Mouse (Mus musculus) forebrain, embryonic 14.5 days (tissue): Measurements from ENCODE around the gene Ntm. TPM values are rescaled to one million over a fixed set of nuclear protein-coding genes. Genes with fewer than 3 reads are reported as not detected.
A peak's percentile ranks its signal among the peaks of the same experiment; 100 is the strongest.

Experiments
- ATAC-seq: fragments of 200-750 bp; cut with Nextera tagmentation; 2 replicates; pipeline ENCODE4 v1.8.0; 2017; ENCODE audit warnings: mild to moderate bottlenecking, moderate library complexity
- DNase-seq: peaks from one replicate; pipeline ENCODE4 v3.0.0-alpha.2; 2015; ENCODE audit warnings: low spot score
- H3K27ac ChIP-seq: fragments of 300-500 bp; sonication (generic); 2 replicates; pipeline ENCODE4 v1.5.1; 2014; ENCODE audit warnings: low read depth, mild to moderate bottlenecking, control low read depth, low read length, moderate library complexity
- H3K27me3 ChIP-seq: fragments of 300-500 bp; sonication (generic); replicated peaks from 2 replicates; pipeline ENCODE4 v1.6.1; 2014; ENCODE audit warnings: low read length, control low read depth, mixed read lengths; ENCODE audit not compliant: control insufficient read depth, insufficient read depth
- H3K36me3 ChIP-seq: fragments of 300-500 bp; sonication (generic); 2 replicates; pipeline ENCODE4 v1.6.1; 2014; ENCODE audit warnings: low read length, control low read depth; ENCODE audit not compliant: control insufficient read depth, insufficient read depth
- H3K4me1 ChIP-seq: fragments of 300-500 bp; sonication (generic); 2 replicates; pipeline ENCODE4 v1.6.1; 2014; ENCODE audit warnings: antibody characterized with exemption, low read length, control low read depth; ENCODE audit not compliant: control insufficient read depth, insufficient read depth
- H3K4me2 ChIP-seq: fragments of 300-500 bp; sonication (generic); 2 replicates; pipeline ENCODE4 v1.6.1; 2014; ENCODE audit warnings: mild to moderate bottlenecking, control low read depth, low read length
- H3K4me3 ChIP-seq: fragments of 300-500 bp; sonication (generic); 2 replicates; pipeline ENCODE4 v1.5.1; 2014; ENCODE audit warnings: low read depth, low read length, control low read depth
- H3K9ac ChIP-seq: fragments of 300-500 bp; sonication (generic); 2 replicates; pipeline ENCODE4 v1.6.1; 2014; ENCODE audit warnings: mild to moderate bottlenecking, low read length, control low read depth, moderate library complexity
- H3K9me3 ChIP-seq: fragments of 300-500 bp; sonication (generic); replicated peaks from 2 replicates; pipeline ENCODE4 v1.6.1; 2016; ENCODE audit warnings: low read length, control low read depth, mixed read lengths; ENCODE audit not compliant: control insufficient read depth
- WGBS: fragments of 180-500 bp; shearing (Covaris S2); extraction: QIAGEN DNeasy Blood & Tissue Kit; methylation state at CpG from one replicate; pipeline ENCODE4 v1.1.7; 2014; 5-methylcytosine and 5-hydroxymethylcytosine counted together
- polyA plus RNA-seq: library from polyadenylated mRNA; unstranded; fragments of >200 nt; fragmentation: Nextera tagmentation; extraction: Ambion mirVana; gene quantifications from 2 replicates; pipeline ENCODE4 v1.2.1, GENCODE M21; 2014

Gene Ntm
- polyA plus RNA-seq, 1 experiment from 2014 or later, result 72.9 TPM

GRCm38 (mm10) chr9:29736031-29736430 lies 226.9 kb downstream of the Ntm start:
- Histone ChIP-seq H3K4me2 (no peak overlapping the region), H3K27me3 (no peaks in the 10 kb centered on the region), H3K9ac (no peak overlapping the region), H3K4me3 (no peak overlapping the region), H3K9me3 (no peaks in the 10 kb centered on the region), H3K4me1 (no peaks in the 10 kb centered on the region), H3K27ac (no peak overlapping the region), H3K36me3 (no peaks in the 10 kb centered on the region)
- WGBS, result 47% methylated on average over 3 of the region's 3 CpGs
- no peak for ATAC-seq
- no peak for DNase-seq

- no peaks in the 10 kb centered on the region for H3K36me3 ChIP-seq
- no peak overlapping the region for H3K27ac ChIP-seq
- no peaks in the 10 kb centered on the region for H3K9me3 ChIP-seq
- ATAC-seq, result peak; percentile 52
- H3K4me1 ChIP-seq, result peaks cover 5% of the 10 kb centered on the region; the same call in 1 of the 2 replicates
- no peaks in the 10 kb centered on the region for H3K27me3 ChIP-seq
- no peak overlapping the region for H3K4me3 ChIP-seq
- WGBS, result 56% methylated on average over 3 of the region's 3 CpGs
- H3K9ac ChIP-seq, result no peak overlapping the region
- no peak overlapping the region for H3K4me2 ChIP-seq
- DNase-seq, result peak; percentile 71
Observed at GRCm38 (mm10) chr9:29732895-29733294, 230.0 kb downstream of the Ntm start.

DNA sequence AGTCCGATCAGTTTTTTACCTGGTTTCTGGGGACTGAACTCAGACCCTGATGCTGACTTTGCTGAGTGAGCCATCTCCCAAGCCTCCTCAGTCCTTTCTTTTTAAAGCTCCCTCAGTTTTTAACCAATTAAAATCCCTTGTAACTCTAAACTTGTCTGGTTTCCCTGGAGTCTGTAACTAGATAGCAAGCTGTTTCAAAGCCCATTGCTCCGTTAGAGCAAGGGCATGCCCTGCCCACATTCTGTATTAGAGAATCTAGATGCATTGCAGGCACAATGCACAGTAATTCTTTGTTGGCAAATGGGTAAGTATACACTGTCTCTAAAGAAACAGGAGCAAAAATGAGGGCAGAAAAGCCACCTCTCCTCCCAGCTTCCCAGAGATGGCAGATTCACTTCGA lies 231.3 kb downstream of the Ntm start:
- no peaks in the 10 kb centered on the region for H3K27me3 ChIP-seq

DNA sequence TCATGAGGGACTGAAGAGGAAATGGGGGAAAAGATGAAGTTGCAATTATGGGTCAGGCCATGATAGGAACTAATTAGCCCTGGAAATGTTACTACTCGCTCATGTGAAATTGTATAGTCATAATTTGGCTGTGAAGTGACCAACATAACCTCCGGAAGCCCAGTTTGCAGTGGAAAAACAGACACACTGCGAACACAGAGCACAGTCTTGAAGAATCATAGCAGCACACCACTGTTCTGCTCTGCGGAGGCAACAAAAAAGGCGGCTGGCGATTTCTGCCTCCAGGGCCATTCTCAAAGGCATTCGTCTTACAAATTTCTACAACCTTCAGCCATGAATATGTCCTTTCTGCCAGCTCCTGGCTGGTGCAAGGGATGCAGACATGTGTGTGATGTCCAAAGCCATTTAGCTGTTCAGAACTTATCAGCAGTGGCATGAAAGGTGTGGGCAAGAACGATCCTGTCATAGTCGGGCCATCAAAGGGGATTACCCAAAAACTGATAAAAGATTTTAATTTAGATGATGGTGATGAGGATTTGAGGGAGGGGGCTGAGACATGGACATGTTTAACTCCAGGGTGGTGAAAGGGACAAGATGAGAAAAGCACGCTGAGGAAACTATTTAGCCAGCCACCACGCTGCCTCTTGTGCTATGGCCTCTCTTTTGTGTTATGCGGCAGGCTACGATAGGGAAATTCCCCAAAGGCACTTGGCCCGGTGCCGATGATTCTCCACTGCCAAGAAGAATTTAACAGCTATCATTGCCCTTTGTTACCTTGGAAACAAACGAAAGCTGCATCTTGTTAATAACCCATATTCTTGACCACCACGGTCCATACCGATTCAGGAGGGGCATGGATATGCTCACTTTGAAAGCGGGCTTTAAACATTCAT lies 235.2 kb downstream of the Ntm start:
- Histone ChIP-seq H3K36me3 (no peaks in the 10 kb centered on the region), H3K27ac (no peak overlapping the region), H3K4me1 (peaks cover 9% of the 10 kb centered on the region; the same call in 1 of the 2 replicates), H3K4me3 (no peak overlapping the region), H3K4me2 (no peak overlapping the region), H3K9me3 (no peaks in the 10 kb centered on the region), H3K9ac (no peak overlapping the region), H3K27me3 (no peaks in the 10 kb centered on the region)
- WGBS, result 59% methylated on average over 19 of the region's 19 CpGs
- DNase-seq (peak; percentile 64), ATAC-seq (no peak)

More for the DNA sequence above, 231.3 kb downstream of the Ntm start:
- Histone ChIP-seq H3K27ac (no peak overlapping the region), H3K9ac (no peak overlapping the region), H3K4me2 (no peak overlapping the region), H3K4me1 (peaks cover 9% of the 10 kb centered on the region; the same call in 1 of the 2 replicates), H3K9me3 (no peaks in the 10 kb centered on the region), H3K36me3 (no peaks in the 10 kb centered on the region), H3K4me3 (no peak overlapping the region)
- no peak for ATAC-seq
- DNase-seq, result no peak
- WGBS, result 64% methylated on average over 3 of the region's 3 CpGs

GRCm38 (mm10) chr9:29721461-29721860 lies 241.5 kb downstream of the Ntm start:
- 0 out of 2 replicates have a peak, but pooled peaks cover 4% of the 10 kb centered on the region for H3K4me1 ChIP-seq
- no peak for ATAC-seq
- 3% methylated on average over 1 of the region's 1 CpGs for WGBS
- H3K27me3 ChIP-seq, result no peaks in the 10 kb centered on the region
- H3K4me2 ChIP-seq, result no peak overlapping the region
- no peak overlapping the region for H3K9ac ChIP-seq
- H3K27ac ChIP-seq, result no peak overlapping the region
- no peak overlapping the region for H3K4me3 ChIP-seq
- no peaks in the 10 kb centered on the region for H3K36me3 ChIP-seq
- no peak for DNase-seq
- no peaks in the 10 kb centered on the region for H3K9me3 ChIP-seq

- Histone ChIP-seq H3K27ac (no peak overlapping the region), H3K9me3 (no peaks in the 10 kb centered on the region), H3K27me3 (no peaks in the 10 kb centered on the region), H3K4me1 (0 out of 2 replicates have a peak, but pooled peaks cover 4% of the 10 kb centered on the region), H3K36me3 (no peaks in the 10 kb centered on the region), H3K4me2 (no peak overlapping the region), H3K9ac (no peak overlapping the region), H3K4me3 (no peak overlapping the region)
- ATAC-seq, result no peak
- DNase-seq, result peak; percentile 43
- 40% methylated on average over 2 of the region's 2 CpGs for WGBS
Observed at GRCm38 (mm10) chr9:29716795-29717194, 246.1 kb downstream of the Ntm start.

DNA sequence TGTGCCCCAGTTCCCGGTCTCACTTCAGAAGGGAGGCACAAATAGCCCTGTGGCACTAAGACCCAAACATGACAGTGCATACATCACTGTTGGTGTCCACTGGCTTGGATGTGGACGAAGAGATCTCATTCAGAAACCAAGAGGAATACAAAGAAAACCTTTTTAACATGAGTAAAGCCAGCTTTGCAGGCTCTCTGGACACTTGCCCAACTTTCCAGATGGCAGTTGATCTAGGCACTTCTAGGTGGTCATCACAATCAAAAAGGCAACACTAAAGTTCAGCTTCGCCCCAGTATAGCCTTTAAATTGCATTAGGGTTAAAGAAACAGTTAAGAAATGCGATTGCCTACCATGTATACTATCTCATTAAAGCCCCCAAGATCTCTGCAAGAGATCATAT lies 264.7 kb downstream of the Ntm start:
- no peaks in the 10 kb centered on the region for H3K27me3 ChIP-seq
- H3K4me2 ChIP-seq, result no peak overlapping the region
- 85% methylated on average over 4 of the region's 4 CpGs for WGBS
- no peak overlapping the region for H3K27ac ChIP-seq
- no peaks in the 10 kb centered on the region for H3K36me3 ChIP-seq
- no peak for ATAC-seq
- no peak overlapping the region for H3K4me3 ChIP-seq
- H3K9me3 ChIP-seq, result no peaks in the 10 kb centered on the region
- no peak overlapping the region for H3K9ac ChIP-seq
- no peaks in the 10 kb centered on the region for H3K4me1 ChIP-seq
- no peak for DNase-seq

DNA sequence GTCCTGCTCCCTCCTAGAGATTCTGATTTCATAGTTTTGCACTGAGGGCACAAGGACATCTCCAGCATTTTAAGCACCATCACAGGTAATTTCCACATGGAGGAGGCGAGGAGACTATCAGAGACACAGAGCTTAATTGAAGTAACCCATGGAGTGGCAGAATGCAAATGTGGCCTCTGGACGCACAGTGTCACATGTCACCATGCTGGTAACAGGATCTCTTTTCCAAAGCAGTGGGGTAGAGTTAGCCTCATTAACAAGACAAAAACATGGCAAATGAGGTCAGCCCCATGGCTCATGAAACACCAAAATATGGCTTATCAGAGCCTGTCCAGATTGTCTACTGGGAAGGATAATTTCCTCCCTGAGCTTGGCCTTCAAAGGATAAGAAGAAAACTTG lies 268.8 kb downstream of the Ntm start:
- no peak overlapping the region for H3K4me2 ChIP-seq
- peaks cover 4% of the 10 kb centered on the region; the same call in 1 of the 2 replicates for H3K4me1 ChIP-seq
- H3K9ac ChIP-seq, result no peak overlapping the region
- no peak overlapping the region for H3K27ac ChIP-seq
- H3K27me3 ChIP-seq, result no peaks in the 10 kb centered on the region
- no peaks in the 10 kb centered on the region for H3K9me3 ChIP-seq
- no peak for ATAC-seq
- no peak for DNase-seq
- H3K36me3 ChIP-seq, result no peaks in the 10 kb centered on the region
- WGBS, result 21% methylated on average over 2 of the region's 2 CpGs
- H3K4me3 ChIP-seq, result no peak overlapping the region

- WGBS, result 54% methylated on average over 5 of the region's 5 CpGs
- Histone ChIP-seq H3K9me3 (no peaks in the 10 kb centered on the region), H3K27me3 (no peaks in the 10 kb centered on the region), H3K4me1 (peaks cover 4% of the 10 kb centered on the region; the same call in 1 of the 2 replicates), H3K4me3 (no peak overlapping the region), H3K9ac (no peak overlapping the region), H3K27ac (no peak overlapping the region), H3K36me3 (no peaks in the 10 kb centered on the region), H3K4me2 (no peak overlapping the region)
- ATAC-seq, result no peak
- peak; percentile 58 for DNase-seq
Observed at GRCm38 (mm10) chr9:29691186-29691855, 271.6 kb downstream of the Ntm start.
